Mouse (Mus musculus) forebrain, embryonic 11.5 days (tissue): ENCODE results near the gene Tmtc2. TPM values are rescaled to one million over a fixed set of nuclear protein-coding genes. Genes with fewer than 3 reads are reported as not detected.

Experiments
- ATAC-seq: fragments of 200-750 bp; cut with Nextera tagmentation; replicated peaks from 2 replicates; pipeline ENCODE4 v1.8.0; 2017; ENCODE audit warnings: moderate TSS enrichment; ENCODE audit not compliant: low FRiP score
- DNase-seq: peaks from one replicate; pipeline ENCODE4 v3.0.0-alpha.2; 2017; ENCODE audit warnings: low spot score
- H3K27ac ChIP-seq: fragments of 300-500 bp; sonication (generic); 2 replicates; pipeline ENCODE4 v1.5.1; 2014; ENCODE audit warnings: low read depth, low read length
- H3K27me3 ChIP-seq: fragments of 300-500 bp; sonication (generic); 2 replicates; pipeline ENCODE4 v1.6.1; 2014; ENCODE audit warnings: mild to moderate bottlenecking, low read length, mixed read lengths; ENCODE audit not compliant: control insufficient read depth, insufficient read depth
- H3K36me3 ChIP-seq: fragments of 300-500 bp; sonication (generic); 2 replicates; pipeline ENCODE4 v1.6.1; 2014; ENCODE audit warnings: mild to moderate bottlenecking, low read length, moderate library complexity, mixed read lengths; ENCODE audit not compliant: control insufficient read depth, insufficient read depth
- H3K4me1 ChIP-seq: fragments of 300-500 bp; sonication (generic); replicated peaks from 2 replicates; pipeline ENCODE4 v1.6.1; 2014; ENCODE audit warnings: low read length, mixed read lengths; ENCODE audit not compliant: control insufficient read depth, insufficient read depth
- H3K4me2 ChIP-seq: fragments of 300-500 bp; sonication (generic); 2 replicates; pipeline ENCODE4 v1.6.1; 2014; ENCODE audit warnings: low read depth, mild to moderate bottlenecking, low read length, moderate library complexity, mixed read lengths; ENCODE audit not compliant: severe bottlenecking
- H3K4me3 ChIP-seq: fragments of 300-500 bp; sonication (generic); 2 replicates; pipeline ENCODE4 v1.5.1; 2014; ENCODE audit warnings: low read depth, low read length
- H3K9ac ChIP-seq: fragments of 300-500 bp; sonication (generic); 2 replicates; pipeline ENCODE4 v1.6.1; 2014; ENCODE audit warnings: low read length
- H3K9me3 ChIP-seq: fragments of 300-500 bp; sonication (generic); 2 replicates; pipeline ENCODE4 v1.6.1; 2016; ENCODE audit warnings: low read length, mixed read lengths; ENCODE audit not compliant: control insufficient read depth
- WGBS: fragments of 180-500 bp; shearing (Covaris S2); extraction: QIAGEN DNeasy Blood & Tissue Kit; methylation state at CpG from one replicate; pipeline ENCODE4 v1.1.7; 2014; 5-methylcytosine and 5-hydroxymethylcytosine counted together
- polyA plus RNA-seq: library from polyadenylated mRNA; unstranded; fragments of >200 nt; fragmentation: Nextera tagmentation; extraction: Ambion mirVana; gene quantifications from 2 replicates; pipeline ENCODE4 v1.2.1, GENCODE M21; 2014

The Tmtc2 gene
- polyA plus RNA-seq, 1 experiment from 2014 or later: 4.0 TPM

GRCm38 (mm10) chr10:105561548-105561947 lies 12.7 kb downstream of the Tmtc2 start:
- Histone ChIP-seq H3K9me3 (no peaks in the 10 kb centered on the region), H3K4me2 (no peak overlapping the region), H3K27me3 (no peaks in the 10 kb centered on the region), H3K4me3 (no peak overlapping the region), H3K9ac (no peak overlapping the region), H3K27ac (no peak overlapping the region), H3K4me1 (no peaks in the 10 kb centered on the region), H3K36me3 (no peaks in the 10 kb centered on the region)
- DNase-seq: no peak
- WGBS: 94% methylated on average over 4 of the region's 4 CpGs
- ATAC-seq: no peak

- DNase-seq (no peak), ATAC-seq (no peak)
- H3K4me2 ChIP-seq: no peak overlapping the region
- no peaks in the 10 kb centered on the region for H3K36me3 ChIP-seq
- no peaks in the 10 kb centered on the region for H3K27me3 ChIP-seq
- WGBS: 81% methylated on average over 5 of the region's 5 CpGs
- H3K4me1 ChIP-seq: no peaks in the 10 kb centered on the region
- H3K27ac ChIP-seq: no peak overlapping the region
- H3K9me3 ChIP-seq: no peaks in the 10 kb centered on the region
- H3K4me3 ChIP-seq: no peak overlapping the region
- no peak overlapping the region for H3K9ac ChIP-seq
Observed at GRCm38 (mm10) chr10:105557581-105557980, 16.7 kb downstream of the Tmtc2 start.

GRCm38 (mm10) chr10:105556890-105557572 lies 17.2 kb downstream of the Tmtc2 start:
- no peak overlapping the region for H3K4me3 ChIP-seq
- 84% methylated on average over 6 of the region's 6 CpGs for WGBS

GRCm38 (mm10) chr10:105554153-105554552 lies 20.1 kb downstream of the Tmtc2 start:
- Histone ChIP-seq H3K36me3 (no peaks in the 10 kb centered on the region), H3K27ac (no peak overlapping the region), H3K27me3 (no peaks in the 10 kb centered on the region), H3K4me1 (no peaks in the 10 kb centered on the region), H3K4me2 (no peak overlapping the region), H3K9me3 (no peaks in the 10 kb centered on the region), H3K4me3 (no peak overlapping the region), H3K9ac (no peak overlapping the region)
- 90% methylated on average over 2 of the region's 2 CpGs for WGBS
- DNase-seq (no peak), ATAC-seq (no peak)

More at GRCm38 (mm10) chr10:105556890-105557572, 17.2 kb downstream of the Tmtc2 start:
- DNase-seq (no peak), ATAC-seq (no peak)
- no peaks in the 10 kb centered on the region for H3K4me1 ChIP-seq
- no peaks in the 10 kb centered on the region for H3K27me3 ChIP-seq
- H3K27ac ChIP-seq: no peak overlapping the region
- H3K9ac ChIP-seq: no peak overlapping the region
- no peaks in the 10 kb centered on the region for H3K36me3 ChIP-seq
- H3K4me2 ChIP-seq: no peak overlapping the region
- no peaks in the 10 kb centered on the region for H3K9me3 ChIP-seq

- Histone ChIP-seq H3K4me3 (no peak overlapping the region), H3K9ac (no peak overlapping the region), H3K27ac (no peak overlapping the region), H3K4me2 (no peak overlapping the region), H3K36me3 (no peaks in the 10 kb centered on the region), H3K4me1 (no peaks in the 10 kb centered on the region), H3K9me3 (no peaks in the 10 kb centered on the region), H3K27me3 (no peaks in the 10 kb centered on the region)
- ATAC-seq: no peak
- WGBS: 89% methylated on average over 2 of the region's 2 CpGs
- DNase-seq: no peak
Observed at GRCm38 (mm10) chr10:105548040-105548439, 26.2 kb downstream of the Tmtc2 start.

- Histone ChIP-seq H3K4me3 (no peak overlapping the region), H3K4me2 (no peak overlapping the region), H3K4me1 (no peaks in the 10 kb centered on the region), H3K9me3 (no peaks in the 10 kb centered on the region), H3K36me3 (no peaks in the 10 kb centered on the region), H3K27ac (no peak overlapping the region), H3K9ac (no peak overlapping the region), H3K27me3 (no peaks in the 10 kb centered on the region)
- DNase-seq (no peak), ATAC-seq (no peak)
- WGBS: 77% methylated on average over 2 of the region's 2 CpGs
Observed at GRCm38 (mm10) chr10:105544004-105545003, 29.9 kb downstream of the Tmtc2 start.

GRCm38 (mm10) chr10:105542081-105542480 lies 32.2 kb downstream of the Tmtc2 start:
- no peak overlapping the region for H3K4me3 ChIP-seq
- WGBS: 90% methylated on average over 6 of the region's 6 CpGs
- H3K27ac ChIP-seq: no peak overlapping the region
- H3K4me2 ChIP-seq: no peak overlapping the region
- no peaks in the 10 kb centered on the region for H3K9me3 ChIP-seq
- DNase-seq (no peak), ATAC-seq (no peak)
- no peak overlapping the region for H3K9ac ChIP-seq
- H3K27me3 ChIP-seq: no peaks in the 10 kb centered on the region
- H3K4me1 ChIP-seq: no peaks in the 10 kb centered on the region
- H3K36me3 ChIP-seq: no peaks in the 10 kb centered on the region

- no peaks in the 10 kb centered on the region for H3K4me1 ChIP-seq
- DNase-seq: no peak
- no peaks in the 10 kb centered on the region for H3K27me3 ChIP-seq
- H3K9me3 ChIP-seq: no peaks in the 10 kb centered on the region
- no peak overlapping the region for H3K9ac ChIP-seq
- H3K4me3 ChIP-seq: no peak overlapping the region
- 73% methylated on average over 5 of the region's 5 CpGs for WGBS
- H3K27ac ChIP-seq: no peak overlapping the region
- no peak for ATAC-seq
- H3K36me3 ChIP-seq: no peaks in the 10 kb centered on the region
- no peak overlapping the region for H3K4me2 ChIP-seq
Observed at GRCm38 (mm10) chr10:105539697-105540096, 34.6 kb downstream of the Tmtc2 start.
